Mouse (Mus musculus): ENCODE results near the gene Tex9. TPM values are rescaled to one million over a fixed set of nuclear protein-coding genes. Genes with fewer than 3 reads are reported as not detected.
"Not testable (repeated sequence)": the region's sequence is repeated elsewhere in the genome, so short reads cannot be mapped to it uniquely, and the experiment has no call there.

Tex9 gene
- total RNA-seq, 2 experiments from 2014 or later = 17.7 to 23.1 TPM

DNA sequence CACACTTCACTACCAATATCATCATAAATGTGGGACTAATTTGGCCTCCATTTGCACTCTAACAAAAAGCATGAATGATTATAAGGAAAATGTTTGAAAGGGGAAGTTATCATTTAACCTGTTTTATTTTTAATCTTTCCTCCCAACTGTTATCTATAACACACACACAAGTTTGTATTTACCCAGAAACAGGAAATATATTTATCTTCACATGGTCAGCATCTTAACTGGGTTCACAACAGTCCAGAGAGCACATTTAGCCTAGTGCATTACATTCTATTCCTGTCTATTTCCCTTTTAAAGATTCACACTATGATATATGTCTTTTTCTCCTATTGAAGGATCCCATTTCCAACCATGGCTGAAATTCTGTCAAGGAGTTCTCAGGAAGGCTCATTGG lies 3.5 kb downstream of the Tex9 start:
- ATAC-seq (replicated peaks; ENCODE audit: poor library complexity) = peak; percentile 29; the same call in 1 of the 2 replicates

DNA sequence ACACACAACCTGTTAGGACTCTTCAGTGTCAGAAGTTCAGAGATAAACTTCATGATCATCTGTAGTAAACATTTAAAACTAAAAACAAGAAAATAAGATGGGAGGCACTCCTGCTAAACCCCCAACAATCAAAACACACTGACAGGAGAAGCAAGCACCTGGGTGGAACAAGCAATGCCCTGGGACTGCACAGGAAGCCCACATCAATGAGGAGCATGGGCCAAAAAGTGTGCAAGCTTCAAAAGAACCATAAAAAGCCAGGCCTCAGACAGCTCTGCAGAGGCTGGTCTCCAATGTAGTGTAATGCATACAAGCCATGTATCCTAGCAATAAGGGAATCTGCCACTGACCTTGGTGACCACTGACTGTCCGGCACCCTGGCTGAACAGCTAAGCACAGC lies 12.7 kb downstream of the Tex9 start:
- ATAC-seq (replicated peaks; ENCODE audit: poor library complexity) = no peak

DNA sequence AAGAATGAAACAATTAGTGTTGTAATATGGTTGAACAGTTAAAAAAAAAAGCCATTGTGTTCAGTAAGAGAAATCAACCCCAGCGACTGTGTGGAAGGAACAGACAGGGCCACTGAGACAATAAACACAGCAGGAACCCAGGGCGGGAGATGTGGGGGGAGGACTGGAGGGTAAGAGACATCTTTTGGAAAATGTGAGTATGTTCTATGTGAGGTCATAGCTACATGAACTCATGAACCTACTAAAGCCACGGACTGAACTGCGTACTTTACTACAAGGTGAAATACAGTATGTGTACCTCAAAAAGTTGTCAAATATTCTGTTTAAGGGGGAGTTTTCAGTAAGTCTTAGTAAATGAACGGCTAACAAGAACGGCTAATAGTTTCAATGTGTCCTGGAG lies 14.7 kb downstream of the Tex9 start:
- no peak for ATAC-seq (replicated peaks; ENCODE audit: poor library complexity)

DNA sequence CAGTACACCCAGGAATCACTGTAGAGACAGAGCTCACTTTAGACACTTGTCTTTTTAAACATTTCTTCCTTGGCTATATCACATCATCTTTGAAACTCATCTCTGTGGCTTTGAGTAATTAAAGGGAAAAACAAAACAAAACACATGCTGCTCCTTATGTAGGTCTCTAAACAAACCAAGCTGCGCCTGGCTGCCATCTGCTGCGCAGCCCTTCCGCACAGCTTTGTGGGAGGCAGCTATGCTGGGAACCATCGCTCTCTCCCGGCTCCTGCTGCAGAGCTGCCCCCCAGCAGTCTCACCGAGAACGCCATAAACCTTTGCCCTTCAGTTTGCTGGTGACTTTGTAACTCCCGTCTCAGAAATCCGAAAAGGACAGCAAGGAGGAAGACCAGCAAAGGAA lies 16.5 kb downstream of the Tex9 start:
- no peak for ATAC-seq (replicated peaks; ENCODE audit: poor library complexity)

DNA sequence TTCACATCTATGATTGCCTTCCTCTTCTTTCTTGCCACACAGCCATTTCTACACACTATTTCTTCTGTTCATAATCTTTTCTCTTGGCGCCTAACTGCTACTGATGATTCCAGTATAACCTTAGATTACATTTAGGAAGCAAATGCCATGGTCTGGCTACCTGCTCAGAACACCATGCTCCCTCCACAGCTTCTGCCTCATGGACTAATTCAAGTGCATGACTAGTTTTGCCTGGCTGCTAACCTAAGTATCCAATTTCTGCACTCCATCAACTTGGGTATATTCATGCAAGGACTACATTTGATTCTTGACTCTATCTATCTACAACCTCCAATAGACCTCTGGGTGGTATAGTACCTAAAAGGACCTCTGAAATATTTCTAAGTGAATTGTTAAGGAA lies 22.2 kb downstream of the Tex9 start:
- no peak for ATAC-seq (replicated peaks; ENCODE audit: poor library complexity)

DNA sequence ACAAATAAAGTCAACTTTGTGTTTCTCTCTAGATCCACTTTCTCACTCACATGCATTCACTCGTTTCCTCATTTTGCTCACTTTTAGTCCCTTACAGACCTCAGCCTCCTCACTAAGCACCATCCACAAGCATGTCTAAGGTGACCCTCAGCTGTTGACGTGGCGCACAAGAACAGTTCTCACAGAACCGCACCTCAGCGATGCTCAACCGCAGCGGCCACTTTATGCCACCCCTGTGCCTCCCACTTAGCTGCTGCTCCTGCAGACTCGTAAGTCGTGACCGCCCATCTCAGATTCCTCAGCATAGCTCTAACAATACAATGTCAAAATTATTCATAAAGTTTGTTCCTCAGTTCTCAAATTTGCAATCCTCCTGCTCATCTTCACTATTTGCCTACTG lies 23.4 kb downstream of the Tex9 start:
- ATAC-seq (replicated peaks; ENCODE audit: poor library complexity) = no peak

DNA sequence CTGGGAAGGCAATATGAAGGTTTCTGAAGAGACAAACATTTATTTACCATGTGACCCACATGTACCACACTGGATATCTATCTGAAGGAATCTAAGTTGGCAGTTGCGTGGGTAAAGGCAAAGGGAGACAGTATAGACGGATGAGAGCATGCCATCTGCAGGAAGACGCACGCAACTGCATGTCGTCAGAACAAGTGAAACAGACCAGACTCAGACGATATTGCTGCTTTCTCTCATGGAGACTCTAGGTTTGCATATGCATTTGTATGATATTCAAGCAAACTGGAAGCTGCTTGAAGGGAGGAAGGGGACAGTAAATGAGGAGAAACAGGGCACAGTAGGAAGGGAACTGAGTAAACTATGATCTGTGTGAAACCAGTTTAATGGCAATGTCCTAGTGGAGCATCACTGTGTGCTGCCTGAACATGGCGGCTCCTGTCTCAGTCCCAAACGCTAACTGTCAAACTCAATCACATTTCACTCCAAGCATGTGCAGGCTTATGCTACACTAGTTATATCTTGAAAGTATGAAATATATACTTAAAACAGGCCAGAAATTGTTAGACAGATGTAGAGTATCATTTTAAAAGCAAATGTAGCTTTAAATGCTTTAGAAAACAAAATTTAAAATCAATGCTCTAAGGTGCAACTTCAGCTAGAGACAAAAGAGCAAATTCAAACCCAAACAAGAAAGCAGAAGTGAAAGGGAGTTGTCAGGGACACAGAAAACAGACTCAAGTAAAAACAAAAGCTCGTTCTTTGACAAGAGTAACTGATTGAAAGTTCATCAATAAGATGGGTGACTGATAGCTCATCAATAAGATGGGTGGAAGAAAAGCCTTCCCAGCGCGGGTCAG lies 24.2 kb downstream of the Tex9 start:
- peak; percentile 87 for ATAC-seq (replicated peaks; ENCODE audit: poor library complexity)

DNA sequence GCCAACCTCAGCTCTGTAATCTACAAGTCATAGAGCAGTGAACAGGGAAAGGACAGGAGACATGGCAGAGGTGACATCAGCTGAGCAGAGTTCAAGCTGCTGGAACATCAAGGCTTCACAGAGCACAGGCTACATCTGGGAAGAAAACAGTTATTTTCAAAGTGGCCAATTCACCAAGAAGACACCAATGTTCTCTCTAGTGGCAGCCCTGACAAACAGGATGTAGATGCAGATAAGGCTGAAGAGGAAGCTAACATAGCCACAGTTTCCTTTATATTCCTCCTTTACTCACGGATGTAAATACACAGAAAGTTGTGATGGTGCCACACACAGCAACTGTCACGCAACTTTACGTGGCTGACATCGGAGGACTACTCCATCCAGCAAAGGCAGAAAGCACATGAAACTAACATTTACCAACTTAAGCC lies 26.2 kb downstream of the Tex9 start:
- ATAC-seq (replicated peaks; ENCODE audit: poor library complexity) = peak; percentile 65

DNA sequence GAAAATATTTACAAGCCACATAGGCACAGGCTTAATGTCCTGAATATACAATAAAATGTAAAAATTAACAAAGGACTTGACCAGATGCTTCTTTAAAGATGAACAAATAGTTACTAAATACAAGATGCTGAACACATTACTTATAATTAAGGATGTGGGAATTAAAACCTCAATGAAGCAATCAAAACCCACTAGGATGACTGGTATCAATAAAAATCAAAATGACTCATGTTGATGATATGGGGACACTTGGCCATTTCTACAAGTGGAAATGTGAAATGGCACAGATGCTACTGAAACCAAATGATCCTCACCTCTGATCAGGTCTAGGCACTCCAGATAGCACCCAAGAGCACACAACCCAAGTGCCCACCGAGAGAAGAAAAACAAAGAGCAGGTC lies 27.2 kb downstream of the Tex9 start:
- ATAC-seq (replicated peaks; ENCODE audit: poor library complexity) = no peak

DNA sequence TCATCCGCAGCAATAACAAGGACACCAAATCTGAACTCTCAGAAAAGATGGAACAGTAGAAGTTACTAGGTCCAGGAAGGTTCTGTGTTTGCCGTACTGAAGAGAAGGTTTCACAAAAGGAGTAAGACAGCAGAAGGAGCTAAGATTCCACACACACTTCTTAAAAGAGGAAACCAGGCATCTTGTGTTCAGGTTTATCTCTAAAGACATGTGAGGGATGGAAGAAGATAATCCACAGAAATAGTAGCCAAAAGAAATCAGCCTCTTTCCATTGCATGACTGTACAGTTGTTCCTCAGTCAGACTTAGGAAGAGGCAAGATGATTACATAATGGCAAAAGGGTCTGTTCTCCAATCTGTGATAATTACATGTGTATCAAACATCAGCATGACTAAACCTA lies 29.6 kb downstream of the Tex9 start:
- no peak for ATAC-seq (replicated peaks; ENCODE audit: poor library complexity)

DNA sequence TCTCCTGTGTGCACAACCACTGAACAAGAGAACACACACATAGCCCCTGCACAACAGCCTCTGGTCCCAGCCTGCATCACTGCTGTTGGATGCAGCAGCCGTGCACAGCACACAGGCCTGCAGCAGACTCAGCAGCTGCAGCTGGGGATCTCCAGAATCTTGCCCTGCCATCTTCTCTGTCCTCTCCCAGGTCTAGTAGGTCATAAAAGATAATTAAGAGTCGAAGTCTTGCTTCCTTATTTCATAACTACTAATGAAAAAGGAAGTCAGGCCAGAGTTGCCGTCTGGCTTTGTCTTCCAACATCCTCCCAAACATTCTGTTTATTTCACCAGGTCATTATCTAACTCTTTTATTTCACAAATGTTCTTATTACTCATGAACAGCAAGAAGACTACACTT lies 31.2 kb downstream of the Tex9 start:
- 0 out of 2 replicates have a peak, but pooled peaks have one; percentile 26 for ATAC-seq (replicated peaks; ENCODE audit: poor library complexity)

DNA sequence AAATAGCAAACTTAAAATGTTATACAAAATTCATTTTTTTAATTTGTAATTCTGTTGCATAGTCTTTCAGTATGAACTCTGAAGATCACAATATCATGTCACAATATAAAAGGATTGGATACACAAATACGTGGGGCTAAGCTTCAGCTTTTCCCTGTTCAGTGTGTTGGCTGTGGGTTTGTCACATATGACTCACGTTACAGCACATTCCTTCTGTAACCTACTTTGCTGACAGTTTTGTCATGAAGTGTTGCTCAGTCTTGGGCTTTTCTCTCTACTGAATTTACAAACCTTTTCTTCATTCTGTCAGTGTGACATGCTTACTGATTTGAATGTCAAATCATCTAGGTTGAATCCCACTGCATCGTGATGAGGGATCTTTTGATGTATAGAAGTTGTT lies 32.3 kb downstream of the Tex9 start:
- ATAC-seq (replicated peaks; ENCODE audit: poor library complexity) = no peak

DNA sequence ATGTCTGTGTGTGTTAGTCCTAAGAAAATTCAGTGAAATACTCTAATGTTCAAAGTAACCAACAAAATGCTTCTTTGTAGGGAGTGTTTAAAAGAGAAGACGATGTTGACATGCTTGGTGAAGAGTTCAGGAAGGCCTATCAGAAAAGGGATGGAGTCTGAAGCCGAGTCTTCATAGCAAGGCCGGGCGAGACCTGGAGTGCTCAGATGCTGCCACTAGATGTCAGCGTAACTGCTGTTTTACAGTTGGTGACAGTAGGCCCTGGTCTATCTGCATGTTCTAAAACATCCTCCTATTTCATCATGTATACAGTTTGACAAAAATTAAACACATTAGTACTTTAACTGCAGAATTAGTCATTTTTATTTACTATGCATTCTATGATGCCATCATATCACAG lies 33.8 kb downstream of the Tex9 start:
- peak; percentile 93 for ATAC-seq (replicated peaks; ENCODE audit: poor library complexity)

DNA sequence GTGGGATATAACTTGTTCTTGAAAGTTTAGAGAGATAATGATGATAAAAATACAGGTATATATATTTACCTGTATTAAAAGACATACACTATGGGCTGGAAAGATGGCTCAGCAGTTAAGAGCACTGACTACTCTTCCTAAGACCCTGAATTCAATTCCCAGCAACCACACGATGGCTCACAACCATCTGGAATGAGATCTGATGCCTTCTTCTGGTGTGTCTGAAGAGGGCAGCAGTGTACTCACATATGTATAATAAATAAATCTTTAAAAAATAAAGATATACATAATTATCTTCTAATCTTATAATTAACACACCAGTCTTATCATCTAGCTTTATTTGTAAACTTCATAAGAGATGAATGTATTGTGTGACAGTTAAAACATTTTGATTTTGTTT lies 35.6 kb downstream of the Tex9 start:
- no peak for ATAC-seq (replicated peaks; ENCODE audit: poor library complexity)

DNA sequence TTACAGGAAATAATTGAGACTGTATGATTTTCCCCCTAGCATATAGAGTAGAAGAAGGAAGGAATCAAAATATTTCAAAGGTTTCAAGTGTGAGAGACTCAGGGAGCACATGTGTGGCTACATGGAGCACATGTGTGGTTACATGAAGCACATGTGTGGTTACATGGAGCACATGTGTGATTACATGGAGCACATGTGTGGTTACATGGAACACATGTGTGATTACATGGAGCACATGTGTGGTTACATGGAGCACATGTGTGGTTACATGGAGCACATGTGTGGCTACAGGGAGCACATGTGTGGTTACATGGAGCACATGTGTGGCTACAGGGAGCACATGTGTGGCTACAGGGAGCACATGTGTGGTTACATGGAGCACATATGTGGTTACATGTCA lies 37.7 kb downstream of the Tex9 start:
- ATAC-seq (replicated peaks; ENCODE audit: poor library complexity) = not testable (repeated sequence)

DNA sequence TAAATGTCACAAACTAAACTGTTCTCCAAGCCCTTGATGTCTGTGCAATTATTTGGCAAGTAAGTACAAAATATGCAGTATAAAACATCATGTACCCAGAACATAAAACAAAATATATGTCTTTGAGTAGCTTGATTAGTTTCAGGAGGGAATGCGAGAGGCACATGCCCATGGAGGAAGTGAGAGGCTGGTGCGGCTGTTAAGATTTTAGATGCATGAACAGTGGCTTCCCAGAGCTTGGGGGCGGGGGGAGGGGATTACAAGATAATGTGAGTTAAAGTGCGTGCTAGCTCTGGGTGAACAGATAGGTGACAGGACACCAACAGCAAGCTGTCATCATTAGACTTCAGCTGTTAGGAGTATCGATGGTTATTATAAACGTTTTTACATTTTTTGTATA lies 40.9 kb downstream of the Tex9 start:
- ATAC-seq (replicated peaks; ENCODE audit: poor library complexity) = peak; percentile 29; the same call in 1 of the 2 replicates

DNA sequence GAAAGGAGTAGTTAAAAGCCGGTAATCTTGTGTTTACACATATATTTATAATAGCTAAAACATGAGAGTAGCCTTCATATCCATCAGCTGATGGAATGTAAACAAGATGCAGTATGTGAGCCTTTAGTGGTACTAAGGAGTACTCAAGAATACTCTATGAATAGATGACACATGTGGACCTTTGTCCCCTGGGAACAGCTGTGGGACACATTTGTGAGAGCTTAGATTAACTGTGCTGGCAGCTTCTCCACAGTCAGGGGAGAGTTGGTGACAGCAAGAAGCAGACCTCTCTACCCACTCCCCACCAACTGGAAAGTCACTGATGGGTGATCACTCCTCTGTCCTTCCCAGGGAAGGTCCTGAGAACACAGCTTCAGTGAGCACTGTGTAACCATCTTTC lies 41.6 kb downstream of the Tex9 start:
- ATAC-seq (replicated peaks; ENCODE audit: poor library complexity) = no peak

DNA sequence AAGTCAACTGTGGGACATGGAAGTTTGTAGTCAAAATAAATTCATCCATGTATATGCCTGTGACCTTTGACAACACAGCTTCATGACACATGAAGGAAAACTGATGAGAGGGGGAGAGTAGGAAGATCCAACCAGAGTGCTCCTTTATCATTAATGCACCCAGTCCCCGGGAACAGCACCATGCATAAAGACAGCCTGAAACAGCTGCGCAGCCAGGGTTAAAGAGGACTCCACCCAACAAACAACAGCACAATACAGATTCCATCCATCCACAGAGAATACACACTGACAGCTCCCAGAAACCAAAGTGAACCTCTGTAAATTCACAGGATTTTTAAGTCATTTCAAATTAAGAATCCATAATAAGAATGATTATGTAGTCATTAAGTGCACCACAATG lies 42.2 kb downstream of the Tex9 start:
- ATAC-seq (replicated peaks; ENCODE audit: poor library complexity) = no peak

DNA sequence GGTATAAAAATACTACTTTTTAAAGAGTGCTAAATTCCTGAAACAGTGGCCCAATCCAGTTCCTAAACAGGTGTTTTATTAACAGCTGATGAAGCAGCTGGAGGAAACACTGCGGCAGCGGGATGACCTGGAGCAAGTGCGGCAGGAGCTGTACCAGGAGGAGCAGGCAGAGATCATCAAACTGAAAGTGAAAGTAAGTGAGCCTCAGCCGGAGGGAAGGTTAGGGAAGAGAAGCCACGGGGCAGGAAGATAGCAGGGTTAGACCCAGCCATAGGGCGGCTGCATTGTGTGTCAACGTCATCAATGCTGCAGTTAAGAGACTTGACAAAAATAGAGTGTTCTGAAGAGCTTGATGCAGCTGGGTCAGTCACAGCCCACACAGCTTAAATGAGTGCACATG lies 42.6 kb downstream of the Tex9 start:
- ATAC-seq (replicated peaks; ENCODE audit: poor library complexity) = peak; percentile 81

DNA sequence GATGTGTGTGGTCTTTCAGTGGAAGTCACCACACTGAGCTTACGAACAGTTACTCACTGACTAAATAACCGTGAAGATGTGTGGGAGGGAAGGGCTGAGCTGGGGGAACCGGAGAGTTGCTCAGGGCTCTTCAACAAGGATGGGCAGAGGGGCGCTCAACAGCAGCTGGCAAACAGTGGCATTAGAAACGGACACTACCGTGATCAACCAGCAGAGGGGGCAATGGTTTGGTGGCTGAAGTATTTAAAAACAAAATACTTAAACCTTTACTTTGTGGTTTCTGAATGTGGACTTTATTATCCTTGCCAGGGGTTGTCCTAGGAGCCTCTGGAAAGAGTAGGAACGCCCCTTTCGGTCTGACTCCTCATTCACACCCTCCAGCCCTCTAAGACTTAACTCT lies 44.0 kb downstream of the Tex9 start:
- peak; percentile 69 for ATAC-seq (replicated peaks; ENCODE audit: poor library complexity)

DNA sequence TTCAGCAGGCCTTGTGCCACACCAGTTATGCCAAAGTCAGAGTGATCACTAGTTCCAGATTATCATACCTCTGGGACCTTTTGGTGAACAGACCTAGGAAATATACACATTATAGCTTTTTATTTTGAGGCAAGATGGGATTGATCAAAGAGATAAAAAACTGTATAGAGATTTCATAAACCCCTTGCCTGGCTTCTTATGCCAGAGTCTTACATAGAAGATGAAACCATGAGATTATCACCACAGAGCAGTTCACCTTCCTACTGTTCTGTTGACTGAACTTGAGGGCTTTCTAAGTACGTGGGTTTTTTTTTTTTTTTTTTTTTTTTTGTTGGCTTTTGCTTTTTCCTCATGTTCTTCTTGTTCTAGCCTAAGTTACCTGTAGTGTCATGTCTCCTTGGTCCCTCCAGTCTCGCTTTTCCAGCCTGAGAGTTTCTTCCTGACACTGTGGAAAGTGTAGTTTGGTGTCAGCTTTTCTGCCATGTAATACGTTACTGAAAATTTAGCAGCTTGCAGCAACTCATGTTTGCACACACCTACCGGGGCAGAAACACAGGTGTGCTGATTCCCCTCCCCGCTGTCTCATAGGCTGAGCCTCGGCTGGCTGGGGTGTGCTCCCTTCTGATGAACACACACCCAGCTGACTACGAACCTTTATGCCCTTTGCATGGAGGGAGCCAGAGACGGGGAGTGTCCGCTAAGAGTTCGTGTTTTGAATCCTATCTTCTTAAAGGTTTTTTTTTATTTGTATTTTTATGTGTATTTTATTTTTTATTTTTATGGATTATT lies 49.9 kb downstream of the Tex9 start:
- ATAC-seq (replicated peaks; ENCODE audit: poor library complexity) = no peak
